ENCODE assay signal across 8 mouse cellular contexts in genomic region chr14:73000325-73000724, GRCm38 (mm10). TPM values are rescaled to one million over a fixed set of nuclear protein-coding genes. Genes with fewer than 3 reads are reported as not detected.
A peak's percentile ranks its signal among the peaks of the same experiment; 100 is the strongest.
DNase-seq lines count a peak whose midpoint lies in the region; ATAC-seq and TF ChIP-seq lines count a peak whose summit lies in the region.

No protein-coding gene starts in this region.

- no peaks in the 10 kb centered on the region for H3K27me3 ChIP-seq in midbrain, embryonic 11.5 days (ENCODE audit: control insufficient read depth, insufficient read depth, low read length)
- no peaks in the 10 kb centered on the region for H3K27me3 ChIP-seq in midbrain, embryonic 16.5 days (ENCODE audit: control insufficient read depth, insufficient read depth, low read depth, low read length)
- no peaks in the 10 kb centered on the region for H3K27me3 ChIP-seq in limb, embryonic 14.5 days (ENCODE audit: control insufficient read depth, insufficient read depth, low read length)

- H3K4me2 ChIP-seq in midbrain, embryonic 11.5 days: no peak overlapping the region
- H3K4me2 ChIP-seq in midbrain, embryonic 16.5 days (ENCODE audit: low read length): no peak overlapping the region
- no peak overlapping the region for H3K4me2 ChIP-seq in limb, embryonic 14.5 days (replicated peaks; ENCODE audit: low read depth, low read length, severe bottlenecking)

- H3K9me3 ChIP-seq in midbrain, embryonic 11.5 days (ENCODE audit: control insufficient read depth, low read length): no peaks in the 10 kb centered on the region
- no peaks in the 10 kb centered on the region for H3K9me3 ChIP-seq in midbrain, embryonic 16.5 days (replicated peaks; ENCODE audit: control insufficient read depth, low read length, poor library complexity, severe bottlenecking)
- H3K9me3 ChIP-seq in limb, embryonic 14.5 days (ENCODE audit: control insufficient read depth, low read length): no peaks in the 10 kb centered on the region

- H3K9ac ChIP-seq in midbrain, embryonic 11.5 days (ENCODE audit: low read length): no peak overlapping the region
- H3K9ac ChIP-seq in midbrain, embryonic 16.5 days (ENCODE audit: low read depth, low read length): no peak overlapping the region
- H3K9ac ChIP-seq in limb, embryonic 14.5 days (ENCODE audit: low read depth, low read length, severe bottlenecking): no peak overlapping the region

- no peak overlapping the region for H3K4me3 ChIP-seq in midbrain, embryonic 11.5 days (ENCODE audit: low read depth, low read length)
- H3K4me3 ChIP-seq in midbrain, embryonic 16.5 days (ENCODE audit: low read depth, low read length): no peak overlapping the region
- H3K4me3 ChIP-seq in limb, embryonic 14.5 days (replicated peaks; ENCODE audit: low read length): no peak overlapping the region

- no peak for TF ChIP-seq POLR2A in limb, embryonic 14.5 days (IDR thresholded peaks at IDR 0.05; ENCODE audit: borderline replicate concordance, extremely low read depth, insufficient read depth, insufficient read length)

- no peak overlapping the region for H3K27ac ChIP-seq in midbrain, embryonic 11.5 days (ENCODE audit: low read depth, low read length)
- no peak overlapping the region for H3K27ac ChIP-seq in midbrain, embryonic 16.5 days (ENCODE audit: low read length)
- H3K27ac ChIP-seq in limb, embryonic 14.5 days (replicated peaks; ENCODE audit: low read depth, low read length): no peak overlapping the region

- peak; percentile 97 for DNase-seq in midbrain, embryonic 11.5 days (ENCODE audit: low spot score, missing footprints)
- DNase-seq in adipocyte (ENCODE audit: low spot score): peak; percentile 77
- peak; percentile 76 for DNase-seq in embryo, embryonic 11 days
- peak; percentile 46 for DNase-seq in hindlimb bud, embryonic 11.5 days (ENCODE audit: extremely low spot score, low read depth, low spot score)
- peak; percentile 82 for DNase-seq in limb, embryonic 14.5 days (ENCODE audit: low spot score)
- DNase-seq in ovary, adult 18-20 months (ENCODE audit: low spot score): peak; percentile 52
- peak; percentile 66 for DNase-seq in urinary bladder, postnatal 25 days (ENCODE audit: low spot score)

- peaks cover 3% of the 10 kb centered on the region; the same call in 1 of the 2 replicates for H3K4me1 ChIP-seq in midbrain, embryonic 11.5 days (ENCODE audit: control insufficient read depth, insufficient read depth, low read length)
- peaks cover 3% of the 10 kb centered on the region; the same call in 1 of the 2 replicates for H3K4me1 ChIP-seq in midbrain, embryonic 16.5 days (ENCODE audit: control insufficient read depth, insufficient read depth, low read length)
- H3K4me1 ChIP-seq in limb, embryonic 14.5 days (ENCODE audit: control insufficient read depth, insufficient read depth, low read length): no peaks in the 10 kb centered on the region

- ATAC-seq in midbrain, embryonic 11.5 days (ENCODE audit: low FRiP score): no peak
- ATAC-seq in midbrain, embryonic 16.5 days: no peak
- ATAC-seq in limb, embryonic 14.5 days (ENCODE audit: low FRiP score, low read depth): no peak

- 58% methylated on average over 10 of the region's 10 CpGs for WGBS in midbrain, embryonic 11.5 days
- 51% methylated on average over 10 of the region's 10 CpGs for WGBS in midbrain, embryonic 16.5 days
- WGBS in limb, embryonic 14.5 days: 46% methylated on average over 10 of the region's 10 CpGs

- H3K36me3 ChIP-seq in midbrain, embryonic 11.5 days (ENCODE audit: control insufficient read depth, insufficient read depth, low read length): no peaks in the 10 kb centered on the region
- no peaks in the 10 kb centered on the region for H3K36me3 ChIP-seq in midbrain, embryonic 16.5 days (ENCODE audit: control insufficient read depth, insufficient read depth, low read length)
- no peaks in the 10 kb centered on the region for H3K36me3 ChIP-seq in limb, embryonic 14.5 days (ENCODE audit: control insufficient read depth, insufficient read depth, low read length)

RNA-seq across cellular contexts. Expression of gene Cysltr2, which starts 48.6 kb away (rescaled TPM):
- polyA plus RNA-seq in midbrain, embryonic 11.5 days (2014; fragmentation: Nextera tagmentation; extraction: Ambion mirVana): not detected in 2 replicates
- 0.11 TPM in 1 of 2 replicates, not detected in the other for polyA plus RNA-seq in midbrain, embryonic 16.5 days (2015; fragmentation: Nextera tagmentation; extraction: Ambion mirVana)
- polyA plus RNA-seq in limb, embryonic 14.5 days (2012; rRNA removed): 0.20 and 0.34 TPM in 2 replicates
- 0.36 TPM in 1 of 2 replicates, not detected in the other for polyA plus RNA-seq in limb, embryonic 14.5 days (2014; fragmentation: Nextera tagmentation; extraction: Ambion mirVana)

Comparison
In these comparisons a context has a peak if more than half of its experiments do, and no peak if none do; other contexts are left out.
1. DNase-seq: peak in every context shown above with its lines; median percentile 97 in midbrain, embryonic 11.5 days; 82 in limb, embryonic 14.5 days; 77 in adipocyte; 76 in embryo, embryonic 11 days; 66 in urinary bladder, postnatal 25 days; 52 in ovary, adult 18-20 months; 46 in hindlimb bud, embryonic 11.5 days.